Mouse (Mus musculus) liver, postnatal 0 days (tissue): ENCODE measurements at regions not wholly inside any gene's neighbourhood (a gene's known extent, or its start where the extent isn't known, plus 50 kb on each side); places are given as distances from the start of the nearest gene placed in this dataset.

ENCODE experiments used
- ATAC-seq: fragments of 200-750 bp; cut with Nextera tagmentation; 2 replicates; pipeline ENCODE4 v1.8.0; 2017; ENCODE audit warnings: mild to moderate bottlenecking, moderate library complexity
- DNase-seq: peaks from one replicate; pipeline ENCODE4 v3.0.0-alpha.2; 2016
- H3K27ac ChIP-seq: fragments of 300-500 bp; sonication (generic); 2 replicates; pipeline ENCODE4 v1.5.1; 2014; ENCODE audit warnings: antibody characterized with exemption, moderate library complexity, mild to moderate bottlenecking, low read depth
- H3K27me3 ChIP-seq: fragments of 300-500 bp; sonication (generic); 2 replicates; pipeline ENCODE4 v1.6.1; 2014; ENCODE audit warnings: low read length, control low read depth, mixed read lengths; ENCODE audit not compliant: insufficient read depth
- H3K36me3 ChIP-seq: fragments of 300-500 bp; sonication (generic); replicated peaks from 2 replicates; pipeline ENCODE4 v1.6.1; 2014; ENCODE audit warnings: mild to moderate bottlenecking, control low read depth, low read length, moderate library complexity, mixed read lengths; ENCODE audit not compliant: insufficient read depth
- H3K4me1 ChIP-seq: fragments of 300-500 bp; sonication (generic); 2 replicates; pipeline ENCODE4 v1.6.1; 2014; ENCODE audit warnings: antibody characterized with exemption, mild to moderate bottlenecking, control low read depth; ENCODE audit not compliant: insufficient read depth
- H3K4me2 ChIP-seq: fragments of 300-500 bp; sonication (generic); 2 replicates; pipeline ENCODE4 v1.6.1; 2014; ENCODE audit warnings: low read depth, mild to moderate bottlenecking, low read length, moderate library complexity, mixed read lengths
- H3K4me3 ChIP-seq: fragments of 300-500 bp; sonication (generic); 2 replicates; pipeline ENCODE4 v1.5.1; 2014; ENCODE audit warnings: low read depth, low read length
- H3K9ac ChIP-seq: fragments of 300-500 bp; sonication (generic); replicated peaks from 2 replicates; pipeline ENCODE4 v1.6.1; 2014; ENCODE audit warnings: mild to moderate bottlenecking, moderate library complexity
- H3K9me3 ChIP-seq: fragments of 300-500 bp; sonication (generic); 2 replicates; pipeline ENCODE4 v1.6.1; 2016; ENCODE audit warnings: mild to moderate bottlenecking, control low read depth, low read length, mixed read lengths
- CTCF ChIP-seq: sonication (generic); IDR thresholded peaks from 2 replicates; pipeline ENCODE4 v1.5.1; 2016; ENCODE audit warnings: antibody characterized with exemption, low read depth
- EP300 ChIP-seq: IDR thresholded peaks from 2 replicates; pipeline ENCODE4 v1.6.1; 2016; ENCODE audit warnings: antibody characterized with exemption, low read depth, mild to moderate bottlenecking
- WGBS: fragments of 180-500 bp; shearing (Covaris S2); extraction: QIAGEN DNeasy Blood & Tissue Kit; methylation state at CpG from one replicate; pipeline ENCODE4 v1.1.7; 2014; ENCODE audit not compliant: insufficient replicate concordance; 5-methylcytosine and 5-hydroxymethylcytosine counted together

DNA sequence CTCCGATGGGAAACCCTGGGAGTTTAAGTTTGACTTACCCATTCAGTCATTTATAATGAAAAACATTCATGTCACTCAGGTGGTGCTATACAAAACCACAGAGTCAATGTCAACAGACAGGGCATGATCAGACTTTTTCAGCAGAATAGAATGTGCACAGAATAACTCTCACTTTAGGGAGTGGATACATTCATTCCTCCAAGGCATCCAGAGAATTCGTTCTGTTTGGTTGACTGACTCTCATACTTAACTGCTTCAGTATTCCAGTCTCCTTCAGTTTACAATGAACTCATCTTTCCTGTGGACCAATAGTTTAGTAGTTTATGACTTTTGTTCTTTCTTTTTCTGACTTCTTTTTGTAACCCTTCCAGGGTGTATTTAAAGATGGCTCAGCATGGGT lies 225.1 kb downstream of the AI593442 start:
- H3K4me2 ChIP-seq = no peak overlapping the region
- H3K9me3 ChIP-seq = no peaks in the 10 kb centered on the region
- DNase-seq (no peak), ATAC-seq (no peak)
- no peak overlapping the region for H3K4me3 ChIP-seq
- H3K36me3 ChIP-seq = no peaks in the 10 kb centered on the region
- TF ChIP-seq EP300 (no peak), CTCF (no peak)
- H3K27me3 ChIP-seq = no peaks in the 10 kb centered on the region
- H3K27ac ChIP-seq = no peak overlapping the region
- 80% methylated on average over 2 of the region's 2 CpGs for WGBS
- no peak overlapping the region for H3K9ac ChIP-seq
- H3K4me1 ChIP-seq = no peaks in the 10 kb centered on the region

DNA sequence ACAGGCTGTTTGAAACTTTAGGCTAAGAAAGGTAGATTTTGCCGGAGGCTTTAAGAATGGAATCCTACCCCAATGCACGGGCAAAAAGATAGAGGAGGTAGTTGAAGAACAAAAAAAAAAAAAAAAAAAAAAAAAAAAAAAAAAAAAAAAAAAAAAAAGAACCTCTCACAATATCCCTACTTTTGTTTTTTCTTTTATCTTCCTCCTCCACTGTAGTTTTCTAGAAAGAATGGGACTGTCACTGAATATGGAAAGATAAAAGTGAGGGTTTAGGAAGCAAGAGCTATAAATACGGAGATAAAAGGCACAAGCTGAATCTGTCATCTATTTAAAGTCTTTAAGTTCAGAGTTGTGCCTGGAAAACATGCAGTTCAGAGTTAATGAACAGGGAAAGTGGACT lies 227.8 kb downstream of the AI593442 start:
- DNase-seq (no peak), ATAC-seq (no peak)
- no peaks in the 10 kb centered on the region for H3K4me1 ChIP-seq
- H3K27me3 ChIP-seq = no peaks in the 10 kb centered on the region
- no peaks in the 10 kb centered on the region for H3K36me3 ChIP-seq
- no peaks in the 10 kb centered on the region for H3K9me3 ChIP-seq
- TF ChIP-seq EP300 (no peak), CTCF (no peak)
- H3K9ac ChIP-seq = no peak overlapping the region
- 60% methylated on average over 3 of the region's 3 CpGs for WGBS
- no peak overlapping the region for H3K4me3 ChIP-seq
- H3K4me2 ChIP-seq = no peak overlapping the region
- no peak overlapping the region for H3K27ac ChIP-seq

DNA sequence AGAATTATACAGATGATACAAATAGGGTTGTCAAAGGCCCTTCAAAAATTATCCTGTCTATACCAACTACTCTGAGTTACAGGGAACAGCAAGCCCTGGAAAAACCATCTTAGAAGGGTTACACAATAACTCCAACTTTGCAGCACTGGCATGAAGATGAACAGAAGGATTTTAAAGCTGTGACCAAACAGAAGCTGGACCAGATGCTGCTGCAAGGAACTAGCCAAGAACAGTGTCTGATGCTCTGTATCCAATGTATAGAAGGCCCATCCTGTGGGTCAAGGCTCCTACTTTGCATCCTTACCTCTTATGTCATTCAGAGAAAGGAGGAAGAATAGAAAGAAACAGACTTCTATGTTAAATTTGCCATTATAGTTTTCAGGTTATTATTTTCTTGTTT lies 231.3 kb downstream of the AI593442 start:
- Histone ChIP-seq H3K36me3 (no peaks in the 10 kb centered on the region), H3K4me3 (no peak overlapping the region), H3K9me3 (no peaks in the 10 kb centered on the region), H3K4me1 (no peaks in the 10 kb centered on the region), H3K4me2 (no peak overlapping the region), H3K27me3 (no peaks in the 10 kb centered on the region), H3K9ac (no peak overlapping the region), H3K27ac (no peak overlapping the region)
- TF ChIP-seq EP300 = no peak
- no peak for TF ChIP-seq CTCF
- DNase-seq = no peak
- no peak for ATAC-seq

DNA sequence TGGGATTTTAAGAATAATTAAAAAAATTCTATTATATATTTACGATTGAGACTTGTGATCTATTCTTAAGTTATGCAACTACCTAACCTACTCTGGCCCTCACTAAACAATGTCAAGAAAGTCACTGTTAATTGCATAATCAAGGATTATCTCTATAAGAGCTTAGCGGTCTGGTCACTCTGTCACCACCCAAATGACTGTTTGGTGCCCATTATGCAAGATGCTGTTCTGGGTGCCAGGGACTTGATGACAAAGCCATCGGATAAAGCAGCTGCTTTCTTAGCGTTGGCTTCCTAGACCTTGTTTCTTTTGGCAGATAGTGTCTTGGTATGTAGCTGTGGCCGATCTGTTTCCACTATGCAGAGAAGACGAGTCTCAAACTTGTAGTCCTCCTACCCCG lies 236.4 kb downstream of the AI593442 start:
- TF ChIP-seq CTCF (no peak), EP300 (no peak)
- WGBS = 73% methylated on average over 7 of the region's 7 CpGs
- Histone ChIP-seq H3K27ac (no peak overlapping the region), H3K27me3 (no peaks in the 10 kb centered on the region), H3K9ac (no peak overlapping the region), H3K9me3 (no peaks in the 10 kb centered on the region), H3K4me2 (no peak overlapping the region), H3K4me3 (no peak overlapping the region), H3K4me1 (no peaks in the 10 kb centered on the region), H3K36me3 (no peaks in the 10 kb centered on the region)
- DNase-seq (no peak), ATAC-seq (no peak)

DNA sequence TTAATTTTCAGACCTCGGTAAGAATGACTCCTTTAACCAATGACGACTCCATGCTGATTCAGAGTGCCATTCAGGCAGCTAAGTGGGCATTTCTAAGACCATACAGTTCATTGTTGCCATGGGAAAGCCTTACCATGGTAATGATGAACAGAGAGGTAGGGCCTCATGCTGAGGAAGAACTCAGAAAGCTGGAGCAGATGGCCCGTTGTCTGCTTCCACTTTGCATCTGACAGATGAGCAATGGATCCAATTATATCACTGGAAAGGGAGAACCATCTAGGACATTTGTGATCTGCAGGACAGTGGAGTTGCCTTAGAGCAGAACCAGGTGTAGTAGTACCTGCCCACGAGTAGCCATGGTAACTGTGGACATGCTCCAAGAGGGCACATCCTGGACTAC lies 245.4 kb downstream of the AI593442 start:
- Histone ChIP-seq H3K27ac (no peak overlapping the region), H3K27me3 (no peaks in the 10 kb centered on the region), H3K4me2 (no peak overlapping the region), H3K36me3 (no peaks in the 10 kb centered on the region), H3K4me1 (no peaks in the 10 kb centered on the region), H3K4me3 (no peak overlapping the region), H3K9ac (no peak overlapping the region), H3K9me3 (no peaks in the 10 kb centered on the region)
- ATAC-seq = no peak
- no peak for DNase-seq
- TF ChIP-seq EP300 (no peak), CTCF (no peak)
- WGBS = 60% methylated on average over 4 of the region's 4 CpGs

DNA sequence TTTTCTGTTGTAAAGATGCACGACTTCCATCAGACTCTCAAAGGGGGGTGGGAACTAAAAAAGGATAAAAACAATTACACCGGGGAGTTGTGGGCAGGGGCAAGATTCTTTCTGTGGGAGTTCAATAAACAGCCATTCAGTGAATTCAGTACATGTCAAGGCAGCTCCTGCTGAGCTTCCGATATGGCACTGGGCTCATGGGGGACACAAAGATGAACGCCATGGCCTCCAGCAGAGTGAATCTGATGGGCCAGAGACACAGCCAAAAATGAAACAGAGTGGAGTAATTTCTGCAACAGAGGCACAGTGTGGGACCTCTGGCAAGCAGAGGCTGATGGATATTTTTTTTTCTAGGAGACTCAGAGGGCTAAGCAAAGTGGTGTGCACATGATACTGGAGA lies 254.2 kb downstream of the AI593442 start:
- H3K27ac ChIP-seq = no peak overlapping the region
- DNase-seq (no peak), ATAC-seq (no peak)
- no peaks in the 10 kb centered on the region for H3K27me3 ChIP-seq
- WGBS = 68% methylated on average over 4 of the region's 4 CpGs
- no peak overlapping the region for H3K4me2 ChIP-seq
- no peak overlapping the region for H3K4me3 ChIP-seq
- H3K4me1 ChIP-seq = no peaks in the 10 kb centered on the region
- H3K9ac ChIP-seq = no peak overlapping the region
- no peak for TF ChIP-seq CTCF
- TF ChIP-seq EP300 = no peak
- no peaks in the 10 kb centered on the region for H3K9me3 ChIP-seq
- no peaks in the 10 kb centered on the region for H3K36me3 ChIP-seq

DNA sequence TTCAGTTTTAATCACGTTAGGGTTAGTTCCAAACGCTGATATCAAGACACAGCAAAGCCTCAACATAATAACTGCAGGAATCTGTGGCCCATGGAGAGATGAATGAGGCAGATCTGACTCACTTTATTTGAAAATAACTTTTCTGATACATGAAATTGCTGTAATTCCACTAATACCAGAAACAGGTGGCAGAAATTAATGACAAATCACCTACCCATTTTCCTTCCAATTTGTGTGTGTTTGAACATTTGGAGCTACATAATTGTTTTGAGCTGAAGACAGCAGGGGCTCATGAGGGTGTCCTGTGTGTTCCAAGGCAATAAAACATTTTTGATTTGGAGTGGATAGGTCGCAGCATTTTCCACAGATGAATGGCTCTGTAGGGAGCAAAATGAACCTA lies 254.2 kb upstream of the Zc3h12c start:
- 71% methylated on average over 3 of the region's 3 CpGs for WGBS
- TF ChIP-seq EP300 (no peak), CTCF (no peak)
- no peak overlapping the region for H3K27ac ChIP-seq

More for the DNA sequence above, 254.2 kb upstream of the Zc3h12c start:
- no peaks in the 10 kb centered on the region for H3K27me3 ChIP-seq
- no peak for DNase-seq
- H3K9me3 ChIP-seq = no peaks in the 10 kb centered on the region
- no peaks in the 10 kb centered on the region for H3K36me3 ChIP-seq
- no peak overlapping the region for H3K4me2 ChIP-seq
- no peak for ATAC-seq
- no peaks in the 10 kb centered on the region for H3K4me1 ChIP-seq
- H3K4me3 ChIP-seq = no peak overlapping the region
- H3K9ac ChIP-seq = no peak overlapping the region
